Mouse (Mus musculus) liver, adult 2 months (tissue): ENCODE data around the gene Ccdc146.

ENCODE experiments used
- CTCF ChIP-seq: fragments of 200-500 bp; IDR thresholded peaks from 2 replicates; pipeline ENCODE4 v1.5.1; 2011; ENCODE audit warnings: low read depth, low read length, control low read depth
- POLR2A ChIP-seq: fragments of 200-500 bp; IDR thresholded peaks from 2 replicates; pipeline ENCODE4 v1.6.1; 2011; ENCODE audit warnings: low read length, control low read depth; ENCODE audit not compliant: insufficient read depth; ENCODE audit errors: extremely low read depth

DNA sequence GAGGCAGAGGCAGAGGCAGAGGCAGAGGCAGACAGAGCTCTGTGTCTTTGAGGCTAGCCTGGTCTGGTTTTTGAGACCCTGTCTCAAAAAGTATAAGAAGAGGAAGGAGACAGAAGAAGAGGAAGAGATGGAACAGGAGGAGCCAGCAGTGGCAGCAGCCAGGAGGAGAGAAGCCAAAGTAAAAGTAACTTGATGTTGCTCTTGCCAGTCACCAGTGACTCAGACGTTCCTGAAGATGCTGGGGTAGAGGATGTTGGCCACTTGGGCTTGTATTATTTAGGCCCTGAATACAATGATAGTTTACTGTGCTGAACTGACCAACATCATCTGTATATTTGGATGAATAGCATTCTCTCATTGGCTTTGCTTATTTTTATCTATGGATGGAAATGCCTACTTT, 95.9 kb downstream of the Ccdc146 start:
- no peak for TF ChIP-seq CTCF
- no peak for TF ChIP-seq POLR2A
